Comparison of ENCODE assay signal across 24 mouse cellular contexts in the genomic region with DNA sequence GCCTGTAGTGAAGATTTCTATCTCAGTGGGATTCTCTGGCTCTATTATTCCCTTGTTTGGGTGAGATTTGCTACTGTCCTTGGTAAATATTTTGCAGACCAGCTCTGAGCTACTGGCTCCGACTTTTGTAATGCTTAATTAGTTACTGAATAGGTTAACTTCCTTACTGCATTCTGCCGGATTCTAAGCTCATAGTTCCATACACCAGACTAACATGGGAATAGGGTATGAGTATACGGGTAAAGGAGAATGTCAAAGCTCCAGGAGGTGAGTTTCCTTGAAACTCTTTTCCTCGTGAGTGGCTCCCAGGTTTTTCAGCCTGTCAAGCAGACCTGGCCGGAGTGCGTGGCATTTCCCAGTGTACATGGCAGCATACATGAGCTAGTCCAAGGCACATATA. TPM values are rescaled to one million over a fixed set of nuclear protein-coding genes. Genes with fewer than 3 reads are reported as not detected.
"Had no signal": no experiment of that assay in that cellular context is flagged by ENCODE, and none has a peak within 500 bp of the region (broad histone marks: within the 10 kb centered on the region; RNA-seq: fewer than 3 reads in every experiment).

No protein-coding gene starts in this region.

RNA-seq across cellular contexts. Expression of a gene that starts 2.8 kb away (rescaled TPM):
- polyA plus RNA-seq: heart, adult 2 months; heart, embryonic 10.5 days; heart, embryonic 11.5 days; heart, embryonic 12.5 days; heart, embryonic 13.5 days; heart, embryonic 14.5 days; heart, embryonic 15.5 days; heart, embryonic 16.5 days; heart, postnatal 0 days; hindbrain, embryonic 10.5 days; hindbrain, embryonic 11.5 days; hindbrain, embryonic 12.5 days; hindbrain, embryonic 13.5 days; hindbrain, embryonic 14.5 days; hindbrain, embryonic 15.5 days; hindbrain, embryonic 16.5 days; hindbrain, postnatal 0 days; inflammation-experienced regulatory T-cells, adult 6 months; intestine, embryonic 14.5 days; intestine, embryonic 15.5 days; intestine, embryonic 16.5 days; intestine, postnatal 0 days; kidney, embryonic 14.5 days; large intestine, adult 2 months had no signal

RNA-seq across cellular contexts. Expression of a gene that starts 14.5 kb away (rescaled TPM):
- polyA plus RNA-seq: heart, adult 2 months; heart, embryonic 10.5 days; heart, embryonic 11.5 days; heart, embryonic 12.5 days; heart, embryonic 13.5 days; heart, embryonic 14.5 days; heart, embryonic 15.5 days; heart, embryonic 16.5 days; heart, postnatal 0 days; hindbrain, embryonic 10.5 days; hindbrain, embryonic 11.5 days; hindbrain, embryonic 12.5 days; hindbrain, embryonic 13.5 days; hindbrain, embryonic 14.5 days; hindbrain, embryonic 15.5 days; hindbrain, embryonic 16.5 days; hindbrain, postnatal 0 days; intestine, embryonic 14.5 days; intestine, embryonic 15.5 days; intestine, embryonic 16.5 days; intestine, postnatal 0 days; kidney, embryonic 14.5 days; large intestine, adult 2 months had no signal

RNA-seq across cellular contexts. Expression of a gene that starts 23.1 kb away (rescaled TPM):
- polyA plus RNA-seq: heart, adult 2 months; heart, embryonic 10.5 days; heart, embryonic 11.5 days; heart, embryonic 12.5 days; heart, embryonic 13.5 days; heart, embryonic 14.5 days; heart, embryonic 15.5 days; heart, embryonic 16.5 days; heart, postnatal 0 days; hindbrain, embryonic 10.5 days; hindbrain, embryonic 11.5 days; hindbrain, embryonic 12.5 days; hindbrain, embryonic 13.5 days; hindbrain, embryonic 14.5 days; hindbrain, embryonic 15.5 days; hindbrain, embryonic 16.5 days; hindbrain, postnatal 0 days; inflammation-experienced regulatory T-cells, adult 6 months; intestine, embryonic 14.5 days; intestine, embryonic 15.5 days; intestine, embryonic 16.5 days; intestine, postnatal 0 days; kidney, embryonic 14.5 days; large intestine, adult 2 months had no signal

RNA-seq across cellular contexts. Expression of a gene that starts 36.9 kb away (rescaled TPM):
- polyA plus RNA-seq: heart, adult 2 months; heart, embryonic 10.5 days; heart, embryonic 11.5 days; heart, embryonic 12.5 days; heart, embryonic 13.5 days; heart, embryonic 14.5 days; heart, embryonic 15.5 days; heart, embryonic 16.5 days; heart, postnatal 0 days; hindbrain, embryonic 10.5 days; hindbrain, embryonic 11.5 days; hindbrain, embryonic 12.5 days; hindbrain, embryonic 13.5 days; hindbrain, embryonic 14.5 days; hindbrain, embryonic 15.5 days; hindbrain, embryonic 16.5 days; hindbrain, postnatal 0 days; inflammation-experienced regulatory T-cells, adult 6 months; intestine, embryonic 14.5 days; intestine, embryonic 15.5 days; intestine, embryonic 16.5 days; intestine, postnatal 0 days; kidney, embryonic 14.5 days; large intestine, adult 2 months had no signal

RNA-seq across cellular contexts. Expression of a gene that starts 50.7 kb away (rescaled TPM):
- polyA plus RNA-seq: heart, adult 2 months; heart, embryonic 10.5 days; heart, embryonic 11.5 days; heart, embryonic 12.5 days; heart, embryonic 13.5 days; heart, embryonic 14.5 days; heart, embryonic 15.5 days; heart, embryonic 16.5 days; heart, postnatal 0 days; hindbrain, embryonic 10.5 days; hindbrain, embryonic 11.5 days; hindbrain, embryonic 12.5 days; hindbrain, embryonic 13.5 days; hindbrain, embryonic 14.5 days; hindbrain, embryonic 15.5 days; hindbrain, embryonic 16.5 days; hindbrain, postnatal 0 days; inflammation-experienced regulatory T-cells, adult 6 months; intestine, embryonic 14.5 days; intestine, embryonic 15.5 days; intestine, embryonic 16.5 days; intestine, postnatal 0 days; kidney, embryonic 14.5 days; large intestine, adult 2 months had no signal
